Mouse (Mus musculus) limb, embryonic 10.5 days (tissue): ENCODE results near the gene Nacc1. TPM values are rescaled to one million over a fixed set of nuclear protein-coding genes. Genes with fewer than 3 reads are reported as not detected.

Source experiments
- DNase-seq: peaks from one replicate; pipeline ENCODE4 v3.0.0-alpha.2; 2017; ENCODE audit warnings: low spot score
- H3K27ac ChIP-seq: fragments of 300-500 bp; sonication (generic); 2 replicates; pipeline ENCODE4 v1.5.1; 2016; ENCODE audit warnings: mild to moderate bottlenecking
- H3K27me3 ChIP-seq: fragments of 300-500 bp; sonication (generic); 2 replicates; pipeline ENCODE4 v1.6.1; 2016; ENCODE audit warnings: low read depth, mild to moderate bottlenecking; ENCODE audit not compliant: poor library complexity, severe bottlenecking
- H3K36me3 ChIP-seq: fragments of 300-500 bp; sonication (generic); 2 replicates; pipeline ENCODE4 v1.6.1; 2016; ENCODE audit warnings: mild to moderate bottlenecking, moderate library complexity
- H3K4me1 ChIP-seq: fragments of 300-500 bp; sonication (generic); 2 replicates; pipeline ENCODE4 v1.6.1; 2016
- H3K4me3 ChIP-seq: fragments of 300-500 bp; sonication (generic); 2 replicates; pipeline ENCODE4 v1.5.1; 2016; ENCODE audit warnings: mild to moderate bottlenecking, moderate library complexity
- H3K9me3 ChIP-seq: fragments of 300-500 bp; sonication (generic); replicated peaks from 2 replicates; pipeline ENCODE4 v1.6.1; 2016; ENCODE audit warnings: mild to moderate bottlenecking
- WGBS: fragments of 180-500 bp; shearing (Covaris S2); methylation state at CpG from one replicate; pipeline ENCODE4 v1.1.7; 2016; 5-methylcytosine and 5-hydroxymethylcytosine counted together
- polyA plus RNA-seq: library from polyadenylated mRNA; unstranded; fragments of >200 nt; fragmentation: Nextera tagmentation; extraction: Ambion mirVana; gene quantifications from 2 replicates; pipeline ENCODE4 v1.2.1, GENCODE M21; 2016

Gene Nacc1
- 31.7 and 32.0 TPM in 2 replicates for polyA plus RNA-seq

DNA sequence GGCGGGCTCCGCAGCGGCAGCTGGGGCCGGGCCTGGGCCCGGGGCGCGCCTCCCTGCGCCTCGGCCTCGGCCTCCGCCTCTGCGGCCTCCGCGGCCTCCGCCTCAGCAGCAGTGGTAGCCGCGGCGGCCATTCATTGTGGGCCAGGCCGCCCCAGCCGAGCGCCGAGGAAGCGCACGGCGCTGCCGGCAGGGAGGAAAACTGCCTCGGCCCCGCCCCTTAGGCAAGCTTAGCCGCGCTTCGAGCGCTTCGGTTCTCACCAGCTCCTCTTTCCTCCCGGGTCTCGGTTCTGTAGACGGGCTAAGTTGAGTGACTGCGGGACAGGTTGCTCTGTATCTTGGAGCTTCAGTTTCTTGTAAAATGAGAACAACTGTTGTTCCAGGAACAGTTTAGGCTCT is at the start of gene Nacc1:
Gene Nacc1, minus strand, starts transcription at position 158 of the 396 bp plus-strand sequence.
- WGBS = 1% methylated on average over 37 of the region's 37 CpGs

DNA sequence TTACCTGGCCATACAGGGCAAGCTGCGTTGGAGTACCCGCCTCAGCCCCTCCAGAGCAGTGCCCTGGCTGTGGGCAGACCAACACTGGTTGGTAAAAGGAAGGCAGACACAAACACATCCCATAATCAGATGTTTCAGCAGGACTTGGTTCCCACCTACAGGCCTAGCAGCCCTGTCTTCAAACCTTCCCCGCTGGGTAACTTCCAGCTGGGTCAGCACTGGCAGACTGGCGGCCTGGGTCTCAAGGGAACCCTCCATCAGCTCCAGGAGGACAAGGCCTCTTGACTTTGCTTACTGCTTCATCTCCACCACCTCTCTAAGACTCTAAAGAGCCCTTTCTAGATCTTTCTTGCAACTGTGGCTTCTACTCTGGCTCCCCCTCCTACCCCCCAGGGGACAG is 48.9 kb upstream of the Nacc1 start:
- Histone ChIP-seq H3K36me3 (no peaks in the 10 kb centered on the region), H3K27me3 (peaks cover 100% of the 10 kb centered on the region), H3K27ac (peak overlapping the region; percentile 63), H3K4me1 (peaks cover 81% of the 10 kb centered on the region), H3K9me3 (no peaks in the 10 kb centered on the region), H3K4me3 (no peak overlapping the region)
- 72% methylated on average over 4 of the region's 4 CpGs for WGBS
- no peak for DNase-seq

More for the DNA sequence above, at the start of gene Nacc1:
- Histone ChIP-seq H3K4me3 (peak within 1 kb of the TSS; percentile 94), H3K27me3 (no peaks in the 10 kb centered on the region), H3K36me3 (peaks cover 54% of the 10 kb centered on the region), H3K9me3 (no peaks in the 10 kb centered on the region), H3K4me1 (peaks cover 53% of the 10 kb centered on the region), H3K27ac (peak within 1 kb of the TSS; percentile 99)
- DNase-seq = peak; percentile 92

DNA sequence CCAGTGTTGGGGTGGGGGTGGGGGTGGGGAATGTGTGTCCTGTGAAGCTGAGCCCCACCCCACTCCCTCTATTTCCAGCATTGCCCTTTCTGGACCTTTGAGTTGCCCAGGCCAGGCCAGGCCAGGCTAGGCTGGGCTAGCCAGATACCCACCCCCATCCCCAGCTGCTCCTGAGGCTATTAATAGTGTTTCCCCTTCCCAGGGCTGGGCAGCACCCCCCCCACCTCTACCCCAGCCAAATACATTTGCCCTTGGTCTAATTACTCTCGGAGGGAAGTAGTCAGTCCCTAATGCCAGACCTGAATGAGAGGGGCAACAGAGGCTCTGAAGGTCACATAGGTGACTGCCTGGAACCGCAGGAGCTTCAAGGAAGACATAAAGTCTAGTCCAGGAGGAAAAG is 47.9 kb upstream of the Nacc1 start:
- H3K27me3 ChIP-seq = peaks cover 100% of the 10 kb centered on the region
- 43% methylated on average over 2 of the region's 2 CpGs for WGBS
- no peak for DNase-seq
- 0 out of 2 replicates have a peak overlapping the region, but pooled peaks have one; percentile 4 for H3K4me3 ChIP-seq
- no peaks in the 10 kb centered on the region for H3K36me3 ChIP-seq
- peaks cover 77% of the 10 kb centered on the region for H3K4me1 ChIP-seq
- H3K27ac ChIP-seq = peak overlapping the region; percentile 63
- H3K9me3 ChIP-seq = no peaks in the 10 kb centered on the region

DNA sequence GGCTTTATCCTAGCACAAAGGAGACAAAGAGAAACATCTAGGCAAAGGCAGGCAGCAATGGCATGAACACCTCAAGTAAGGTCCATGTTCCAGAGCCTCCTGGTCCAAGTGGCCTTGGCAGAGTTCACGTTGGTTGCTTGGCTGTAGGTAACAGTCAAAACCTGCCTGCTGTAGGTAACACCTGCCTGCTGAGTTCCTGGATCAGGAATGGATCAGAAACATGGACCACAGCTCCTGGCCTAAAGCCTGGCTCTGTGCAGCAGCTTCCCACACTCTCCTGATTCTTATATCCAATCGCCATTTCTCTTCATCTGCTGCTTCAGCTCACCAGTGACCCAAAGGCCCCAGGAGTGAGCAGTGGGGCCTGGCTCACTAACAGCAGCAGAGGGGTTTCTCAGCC is 47.0 kb upstream of the Nacc1 start:
- 0 out of 2 replicates have a peak overlapping the region, but pooled peaks have one; percentile 63 for H3K27ac ChIP-seq
- H3K4me3 ChIP-seq = no peak overlapping the region
- no peaks in the 10 kb centered on the region for H3K36me3 ChIP-seq
- H3K27me3 ChIP-seq = peaks cover 100% of the 10 kb centered on the region
- no peaks in the 10 kb centered on the region for H3K9me3 ChIP-seq
- H3K4me1 ChIP-seq = peaks cover 75% of the 10 kb centered on the region
- WGBS = 78% methylated on average over 2 of the region's 2 CpGs
- DNase-seq = no peak

DNA sequence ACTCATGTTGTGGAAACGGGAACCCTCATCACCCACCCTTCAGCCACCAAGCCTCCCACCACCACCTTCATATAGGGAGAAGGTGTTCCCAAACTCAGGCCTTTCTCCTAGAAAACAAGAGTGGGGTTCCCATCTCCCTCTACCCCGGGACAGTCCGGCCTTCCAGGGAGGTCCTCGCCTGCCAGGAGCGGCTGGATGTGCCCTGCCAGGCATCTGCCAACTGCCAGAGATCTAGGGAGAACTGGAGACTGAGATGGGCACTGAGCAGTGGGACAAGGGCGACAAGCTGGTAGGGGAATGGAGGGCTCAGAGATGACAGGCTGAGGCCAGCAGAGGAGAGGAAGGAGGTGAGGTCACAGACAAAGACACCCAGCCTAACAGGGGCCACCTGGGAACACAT is 46.3 kb upstream of the Nacc1 start:
- DNase-seq = no peak
- Histone ChIP-seq H3K4me1 (peaks cover 68% of the 10 kb centered on the region), H3K36me3 (no peaks in the 10 kb centered on the region), H3K9me3 (no peaks in the 10 kb centered on the region), H3K27ac (0 out of 2 replicates have a peak overlapping the region, but pooled peaks have one; percentile 47), H3K4me3 (no peak overlapping the region), H3K27me3 (peaks cover 98% of the 10 kb centered on the region)
- 86% methylated on average over 6 of the region's 6 CpGs for WGBS

DNA sequence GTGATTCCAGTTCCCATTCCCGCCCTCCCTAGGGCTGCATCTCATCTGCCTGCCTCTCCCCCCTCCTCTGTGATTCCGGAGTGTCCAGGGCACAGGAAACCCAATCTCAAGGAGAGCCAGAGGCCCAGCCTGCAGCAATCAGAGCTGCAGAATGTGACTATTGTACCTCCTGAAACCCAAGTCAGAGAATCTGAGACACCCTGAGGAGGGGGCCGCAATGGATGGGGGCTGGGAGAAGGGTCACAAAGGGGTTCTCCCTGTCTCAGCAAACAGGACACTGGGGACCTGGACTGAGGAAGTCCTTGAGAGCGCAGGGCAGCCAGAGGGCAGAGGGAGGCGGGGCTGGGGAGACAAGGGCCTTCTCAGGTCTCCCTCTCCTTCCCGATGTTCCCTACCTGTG is 45.3 kb upstream of the Nacc1 start:
- WGBS = 53% methylated on average over 6 of the region's 6 CpGs
- Histone ChIP-seq H3K4me1 (peaks cover 65% of the 10 kb centered on the region), H3K9me3 (no peaks in the 10 kb centered on the region), H3K27me3 (peaks cover 97% of the 10 kb centered on the region), H3K4me3 (no peak overlapping the region), H3K36me3 (no peaks in the 10 kb centered on the region), H3K27ac (peak overlapping the region; percentile 46; the same call in 1 of the 2 replicates)
- no peak for DNase-seq

DNA sequence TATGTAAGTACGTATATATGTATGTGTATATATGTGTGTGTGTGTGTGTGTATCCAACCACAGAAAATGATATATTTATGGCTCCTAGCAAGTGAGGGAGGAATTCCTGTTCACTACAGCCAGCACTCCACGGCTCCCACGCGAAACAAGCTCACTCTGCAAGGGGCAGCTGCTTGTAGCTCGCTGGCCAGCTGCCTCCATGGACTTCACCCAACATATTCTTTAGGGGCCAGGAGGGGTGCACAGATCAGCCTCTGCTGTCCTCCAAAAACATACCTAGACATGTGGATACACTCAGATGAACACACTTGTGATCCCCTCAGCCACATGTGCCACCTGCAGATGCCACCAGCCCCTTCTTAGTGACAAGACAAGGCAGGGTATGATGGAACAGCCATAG is 44.9 kb upstream of the Nacc1 start:
- H3K27me3 ChIP-seq = peaks cover 97% of the 10 kb centered on the region
- H3K9me3 ChIP-seq = no peaks in the 10 kb centered on the region
- H3K36me3 ChIP-seq = no peaks in the 10 kb centered on the region; the same call in 1 of the 2 replicates
- H3K27ac ChIP-seq = peak overlapping the region; percentile 46; the same call in 1 of the 2 replicates
- no peak for DNase-seq
- 82% methylated on average over 5 of the region's 5 CpGs for WGBS
- peaks cover 61% of the 10 kb centered on the region for H3K4me1 ChIP-seq
- no peak overlapping the region for H3K4me3 ChIP-seq

DNA sequence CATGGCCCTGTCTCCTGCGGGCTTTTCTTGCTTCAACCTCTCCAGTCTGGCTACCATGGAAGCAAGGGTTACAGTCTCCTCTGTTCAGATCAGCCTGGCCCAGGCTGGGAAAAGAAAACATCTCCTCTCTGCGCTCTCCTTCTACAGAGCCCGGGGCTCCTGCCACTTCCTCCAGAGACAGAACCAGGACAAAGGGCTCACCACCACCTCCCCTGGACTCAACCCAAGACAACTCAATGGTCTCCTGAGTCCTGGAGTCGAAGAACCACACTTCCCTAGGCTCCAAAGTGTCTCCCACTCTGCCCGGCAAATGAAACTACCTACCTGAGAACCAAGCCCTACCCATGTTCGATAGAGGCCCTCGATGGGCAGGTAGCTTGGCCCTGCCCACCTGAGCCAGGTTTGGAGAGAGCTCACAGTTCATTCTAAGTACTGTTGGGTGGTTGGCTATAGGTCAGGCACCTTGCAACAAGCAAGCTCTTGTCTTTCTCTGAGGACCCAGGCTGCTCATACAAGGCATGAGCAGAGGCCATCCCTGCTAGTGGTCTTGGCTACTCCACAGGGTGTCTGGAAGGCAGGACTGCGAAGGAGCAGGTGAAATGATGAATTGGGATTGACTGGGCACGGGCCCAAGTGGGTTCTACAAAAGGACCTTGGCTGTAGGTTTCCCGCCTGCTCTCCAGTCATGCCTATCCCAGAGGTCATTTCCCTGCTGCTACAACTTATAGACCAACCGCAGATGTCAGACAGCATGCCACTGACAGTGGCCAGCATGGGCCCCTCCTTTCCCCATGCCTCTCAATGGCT is 43.9 kb upstream of the Nacc1 start:
- 78% methylated on average over 11 of the region's 11 CpGs for WGBS
- peaks cover 95% of the 10 kb centered on the region for H3K27me3 ChIP-seq
- peak overlapping the region; percentile 66 for H3K27ac ChIP-seq
- peaks cover 8% of the 10 kb centered on the region; the same call in 1 of the 2 replicates for H3K36me3 ChIP-seq
- H3K4me1 ChIP-seq = peaks cover 59% of the 10 kb centered on the region
- no peak overlapping the region for H3K4me3 ChIP-seq
- no peaks in the 10 kb centered on the region for H3K9me3 ChIP-seq
- no peak for DNase-seq

DNA sequence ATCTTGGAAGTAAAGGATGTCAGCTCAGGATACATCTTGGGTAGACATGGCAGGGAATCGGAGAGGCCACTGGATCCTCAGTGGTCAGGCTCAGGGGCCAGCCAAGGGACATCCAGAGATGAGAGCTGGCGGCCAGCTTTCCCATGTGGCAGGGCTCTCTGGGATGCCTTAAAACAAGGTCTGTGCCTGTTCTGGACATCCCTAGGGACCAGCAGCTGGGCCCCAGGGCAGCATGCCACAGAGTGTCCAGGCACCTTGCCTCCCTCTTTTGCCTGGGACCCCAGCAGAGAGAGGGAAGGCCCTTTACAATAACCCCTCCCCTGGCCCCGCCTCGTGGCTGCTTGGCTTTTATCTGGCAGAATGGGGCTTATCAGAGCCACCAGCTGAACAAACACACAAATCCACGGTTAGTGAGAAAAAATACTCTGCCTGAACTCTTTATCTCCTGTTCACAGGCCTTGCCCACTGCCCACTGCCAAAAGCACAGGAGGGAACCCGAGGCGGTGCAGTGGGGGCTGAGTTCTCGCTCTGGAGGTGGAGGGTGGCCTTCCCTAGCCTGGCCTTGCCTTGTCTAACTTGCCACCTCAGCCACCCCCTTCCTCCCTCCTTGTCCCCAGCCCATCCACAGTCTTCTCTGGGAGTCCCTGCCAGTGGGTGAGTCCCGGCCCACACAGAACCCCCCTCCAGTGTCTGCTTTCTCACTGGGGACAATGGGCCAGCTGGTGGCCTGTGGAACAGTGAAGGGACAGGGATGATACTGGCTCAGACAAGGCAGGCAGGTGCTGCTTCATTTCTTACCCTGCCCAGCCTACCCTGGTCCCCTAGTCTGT is 43.1 kb upstream of the Nacc1 start:
- Histone ChIP-seq H3K27me3 (peaks cover 95% of the 10 kb centered on the region), H3K27ac (peak overlapping the region; percentile 66), H3K4me1 (peaks cover 59% of the 10 kb centered on the region), H3K4me3 (peak overlapping the region; percentile 6), H3K9me3 (no peaks in the 10 kb centered on the region), H3K36me3 (peaks cover 12% of the 10 kb centered on the region; the same call in 1 of the 2 replicates)
- DNase-seq = no peak
- 48% methylated on average over 9 of the region's 9 CpGs for WGBS

DNA sequence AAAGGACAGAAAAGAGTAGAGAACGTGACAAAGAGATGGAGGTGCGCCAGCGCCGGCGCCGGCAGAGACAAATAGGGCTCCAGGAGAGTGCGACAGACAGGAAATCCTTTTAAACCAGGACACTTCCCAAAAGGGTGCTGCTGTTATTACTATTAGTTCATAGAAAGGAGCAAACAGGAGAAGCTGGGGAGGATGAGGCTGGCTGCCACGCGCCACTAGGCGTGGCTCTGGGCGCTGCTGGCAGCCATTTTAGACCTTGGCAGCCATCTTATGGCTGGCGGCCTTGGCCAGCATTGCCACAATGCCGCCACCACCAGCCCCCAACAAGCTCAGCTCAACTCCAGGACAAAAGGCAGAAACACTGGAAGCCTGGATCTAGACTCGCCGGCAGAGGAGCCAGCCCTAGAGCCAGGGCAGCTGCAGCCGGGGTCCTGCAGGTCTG is 42.3 kb upstream of the Nacc1 start:
- no peak for DNase-seq
- peaks cover 59% of the 10 kb centered on the region for H3K4me1 ChIP-seq
- H3K36me3 ChIP-seq = peaks cover 12% of the 10 kb centered on the region; the same call in 1 of the 2 replicates
- H3K9me3 ChIP-seq = no peaks in the 10 kb centered on the region
- peak overlapping the region; percentile 66 for H3K27ac ChIP-seq
- 90% methylated on average over 16 of the region's 16 CpGs for WGBS
- peaks cover 92% of the 10 kb centered on the region for H3K27me3 ChIP-seq
- H3K4me3 ChIP-seq = peak overlapping the region; percentile 6; the same call in 1 of the 2 replicates

DNA sequence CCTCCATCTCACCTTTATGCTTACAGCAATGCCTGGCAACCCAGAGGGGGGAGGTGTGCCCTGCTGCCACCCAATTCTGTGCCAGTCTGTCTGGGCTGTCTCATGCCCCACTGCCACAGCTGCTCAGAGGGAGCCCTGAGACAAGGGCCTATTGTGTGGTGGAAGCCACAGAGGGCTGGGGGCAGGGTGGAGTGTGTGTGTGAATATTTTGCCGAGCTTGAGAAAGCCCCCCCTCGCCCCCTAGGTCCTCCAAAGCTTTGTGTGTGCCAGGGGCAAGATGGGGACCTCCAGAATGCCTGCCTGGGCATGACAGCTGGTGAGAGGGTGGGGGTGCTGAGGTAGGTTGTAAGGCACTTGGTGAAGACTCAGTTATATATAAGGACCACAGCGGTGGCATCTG is 40.8 kb upstream of the Nacc1 start:
- H3K9me3 ChIP-seq = no peaks in the 10 kb centered on the region
- peaks cover 69% of the 10 kb centered on the region for H3K4me1 ChIP-seq
- H3K27ac ChIP-seq = peak overlapping the region; percentile 47; the same call in 1 of the 2 replicates
- 86% methylated on average over 3 of the region's 3 CpGs for WGBS
- H3K27me3 ChIP-seq = peaks cover 92% of the 10 kb centered on the region
- peaks cover 12% of the 10 kb centered on the region; the same call in 1 of the 2 replicates for H3K36me3 ChIP-seq
- no peak overlapping the region for H3K4me3 ChIP-seq
- no peak for DNase-seq

DNA sequence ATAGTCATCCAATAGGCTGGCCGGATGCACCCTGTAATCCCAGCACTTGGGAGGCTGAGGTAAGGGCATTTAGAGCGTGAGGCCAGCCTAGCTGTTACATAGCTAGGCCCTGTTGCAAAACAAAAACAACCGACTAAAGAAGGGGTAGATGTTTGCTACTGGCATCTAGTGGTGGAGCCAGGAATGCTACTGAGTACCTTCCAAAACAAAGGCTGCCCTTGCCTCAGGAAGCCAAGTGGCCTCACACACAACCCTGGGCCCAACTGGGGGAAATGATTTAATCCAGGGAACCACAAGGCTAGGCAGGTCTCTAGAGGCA is 38.2 kb upstream of the Nacc1 start:
- 21% methylated on average over 3 of the region's 3 CpGs for WGBS
- H3K4me3 ChIP-seq = 0 out of 2 replicates have a peak overlapping the region, but pooled peaks have one; percentile 42
- peaks cover 15% of the 10 kb centered on the region; the same call in 1 of the 2 replicates for H3K36me3 ChIP-seq
- H3K9me3 ChIP-seq = no peaks in the 10 kb centered on the region
- H3K27ac ChIP-seq = peak overlapping the region; percentile 97
- DNase-seq = no peak
- peaks cover 88% of the 10 kb centered on the region for H3K27me3 ChIP-seq
- peaks cover 77% of the 10 kb centered on the region for H3K4me1 ChIP-seq
